Mouse (Mus musculus) liver, embryonic 14.5 days (tissue): ENCODE measurements at regions not wholly inside any gene's neighbourhood (a gene's known extent, or its start where the extent isn't known, plus 50 kb on each side); places are given as distances from the start of the nearest gene placed in this dataset.

Experiments used
- ATAC-seq: fragments of 200-750 bp; cut with Nextera tagmentation; 2 replicates; pipeline ENCODE4 v1.8.0; 2017; ENCODE audit warnings: moderate number of reproducible peaks, mild to moderate bottlenecking, moderate library complexity; ENCODE audit not compliant: insufficient read depth
- DNase-seq, 3 experiments: peaks; one replicate each; pipeline ENCODE4 v3.0.0-alpha.2; 2012 to 2013; ENCODE audit warnings: low read depth in 3 of 3, low spot score in 3 of 3
- H3K27ac ChIP-seq: fragments of 300-500 bp; sonication (generic); 2 replicates; pipeline ENCODE4 v1.5.1; 2014; ENCODE audit warnings: moderate library complexity, mild to moderate bottlenecking, control low read depth, inconsistent platforms
- H3K27me3 ChIP-seq: fragments of 300-500 bp; sonication (generic); 2 replicates; pipeline ENCODE4 v1.6.1; 2014; ENCODE audit warnings: mild to moderate bottlenecking, low read length, moderate library complexity; ENCODE audit not compliant: control insufficient read depth, insufficient read depth
- H3K36me3 ChIP-seq: fragments of 300-500 bp; sonication (generic); replicated peaks from 2 replicates; pipeline ENCODE4 v1.6.1; 2014; ENCODE audit warnings: low read depth; ENCODE audit not compliant: control insufficient read depth, insufficient read depth
- H3K4me1 ChIP-seq, 2 experiments: fragments of 200-500 bp in 1 of 2; fragments of 300-500 bp in 1 of 2; sonication (generic) in 1 of 2; replicated peaks; 2 replicates each; pipeline ENCODE4 v1.6.1; 2012 to 2014; ENCODE audit warnings: antibody characterized with exemption in 1 of 2, inconsistent platforms in 1 of 2, low read length in 1 of 2; ENCODE audit not compliant: control insufficient read depth in 2 of 2, insufficient read depth in 2 of 2
- H3K4me2 ChIP-seq: fragments of 300-500 bp; sonication (generic); 2 replicates; pipeline ENCODE4 v1.6.1; 2014; ENCODE audit warnings: low read depth, mild to moderate bottlenecking, control low read depth, moderate library complexity
- H3K4me3 ChIP-seq, 2 experiments: fragments of 200-500 bp in 1 of 2; fragments of 300-500 bp in 1 of 2; sonication (generic) in 1 of 2; 2 replicates each; pipeline ENCODE4 v1.5.1; 2012 to 2014; ENCODE audit warnings: low read depth in 2 of 2, low read length in 2 of 2, mild to moderate bottlenecking in 2 of 2, control low read depth in 1 of 2, inconsistent platforms in 1 of 2, moderate library complexity in 1 of 2; ENCODE audit not compliant: insufficient read depth in 1 of 2
- H3K9ac ChIP-seq: fragments of 300-500 bp; sonication (generic); replicated peaks from 2 replicates; pipeline ENCODE4 v1.6.1; 2014; ENCODE audit warnings: mild to moderate bottlenecking, control low read depth, moderate library complexity
- H3K9me3 ChIP-seq: fragments of 300-500 bp; sonication (generic); 2 replicates; pipeline ENCODE4 v1.6.1; 2016; ENCODE audit warnings: low read length, mixed read lengths; ENCODE audit not compliant: control insufficient read depth
- CTCF ChIP-seq: IDR thresholded peaks from 2 replicates; pipeline ENCODE4 v1.5.1; 2016; ENCODE audit warnings: antibody characterized with exemption, low read depth, control low read depth
- EP300 ChIP-seq: IDR thresholded peaks from 2 replicates; pipeline ENCODE4 v1.6.1; 2016; ENCODE audit warnings: antibody characterized with exemption, low read depth
- WGBS: fragments of 180-500 bp; shearing (Covaris S2); extraction: QIAGEN DNeasy Blood & Tissue Kit; methylation state at CpG from one replicate; pipeline ENCODE4 v1.1.7; 2014; ENCODE audit not compliant: insufficient replicate concordance; 5-methylcytosine and 5-hydroxymethylcytosine counted together

GRCm38 (mm10) chr7:36198091-36198700 lies 395.4 kb upstream of the Zfp507 start:
- 68% methylated on average over 16 of the region's 16 CpGs for WGBS
- Histone ChIP-seq H3K4me3 (no peak overlapping the region), H3K4me1 (no peaks in the 10 kb centered on the region), H3K27ac (no peak overlapping the region), H3K36me3 (no peaks in the 10 kb centered on the region), H3K27me3 (no peaks in the 10 kb centered on the region), H3K9me3 (no peaks in the 10 kb centered on the region), H3K9ac (no peak overlapping the region), H3K4me2 (no peak overlapping the region)
- TF ChIP-seq CTCF (no peak), EP300 (no peak)
- ATAC-seq, result no peak
- DNase-seq, result no peak

GRCm38 (mm10) chr7:36196154-36196720 lies 393.4 kb upstream of the Zfp507 start:
- no peak overlapping the region for H3K9ac ChIP-seq
- no peak for ATAC-seq
- DNase-seq, result no peak
- no peak overlapping the region for H3K27ac ChIP-seq
- H3K36me3 ChIP-seq, result no peaks in the 10 kb centered on the region
- WGBS, result 76% methylated on average over 18 of the region's 18 CpGs
- no peaks in the 10 kb centered on the region for H3K4me1 ChIP-seq
- no peaks in the 10 kb centered on the region for H3K9me3 ChIP-seq
- H3K27me3 ChIP-seq, result no peaks in the 10 kb centered on the region
- H3K4me3 ChIP-seq, result no peak overlapping the region
- H3K4me2 ChIP-seq, result no peak overlapping the region
- TF ChIP-seq CTCF (no peak), EP300 (no peak)

DNA sequence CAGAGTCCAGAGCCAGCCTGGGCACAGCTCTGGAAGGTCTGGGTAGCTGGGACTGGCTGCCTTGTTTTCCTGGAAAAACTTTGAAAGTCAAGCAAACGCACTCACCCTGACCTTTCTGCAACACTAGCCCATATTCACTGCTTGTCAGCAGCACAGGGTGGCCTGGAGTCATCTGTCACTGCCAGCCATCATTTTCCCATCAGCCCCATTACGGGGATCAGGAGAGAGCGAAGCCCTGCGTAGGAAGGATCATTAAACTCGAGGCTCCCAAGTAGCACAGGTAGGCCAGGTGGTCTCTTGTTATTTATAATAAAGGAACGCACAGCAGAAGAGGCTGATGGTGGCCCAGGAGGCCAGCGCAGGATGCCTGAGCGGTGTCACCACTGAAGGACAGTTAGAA lies 389.8 kb upstream of the Zfp507 start:
- no peak overlapping the region for H3K4me2 ChIP-seq
- H3K4me1 ChIP-seq, result no peaks in the 10 kb centered on the region
- TF ChIP-seq EP300 (no peak), CTCF (no peak)
- ATAC-seq (no peak), DNase-seq (no peak)
- H3K4me3 ChIP-seq, result no peak overlapping the region
- H3K9me3 ChIP-seq, result no peaks in the 10 kb centered on the region
- 62% methylated on average over 8 of the region's 8 CpGs for WGBS
- H3K27ac ChIP-seq, result no peak overlapping the region
- no peaks in the 10 kb centered on the region for H3K27me3 ChIP-seq
- no peak overlapping the region for H3K9ac ChIP-seq
- H3K36me3 ChIP-seq, result no peaks in the 10 kb centered on the region

DNA sequence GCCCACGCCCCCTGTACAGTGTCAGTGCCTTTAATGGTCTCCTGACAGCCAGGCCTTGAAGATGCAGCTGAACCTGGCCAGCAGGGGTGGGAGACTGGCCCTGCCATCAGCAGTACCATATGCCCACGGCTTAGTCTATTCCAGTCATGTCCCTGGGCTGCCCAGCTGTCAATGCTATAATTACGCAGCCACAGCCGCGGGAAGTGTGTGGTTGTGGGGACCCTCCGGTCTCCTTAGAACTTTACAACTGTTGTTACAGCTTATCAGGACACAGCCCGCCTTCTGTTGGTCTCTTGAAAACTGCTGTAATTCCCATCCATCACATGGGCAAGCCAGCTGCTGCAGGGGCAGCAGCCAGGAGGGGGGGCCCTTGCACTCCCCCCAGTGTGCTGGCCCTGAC lies 375.1 kb upstream of the Zfp507 start:
- Histone ChIP-seq H3K9ac (no peak overlapping the region), H3K27me3 (no peaks in the 10 kb centered on the region), H3K36me3 (no peaks in the 10 kb centered on the region), H3K9me3 (no peaks in the 10 kb centered on the region), H3K4me1 (no peaks in the 10 kb centered on the region), H3K27ac (no peak overlapping the region), H3K4me2 (no peak overlapping the region), H3K4me3 (no peak overlapping the region)
- TF ChIP-seq EP300 (no peak), CTCF (no peak)
- ATAC-seq (no peak), DNase-seq (no peak)
- 34% methylated on average over 7 of the region's 7 CpGs for WGBS

DNA sequence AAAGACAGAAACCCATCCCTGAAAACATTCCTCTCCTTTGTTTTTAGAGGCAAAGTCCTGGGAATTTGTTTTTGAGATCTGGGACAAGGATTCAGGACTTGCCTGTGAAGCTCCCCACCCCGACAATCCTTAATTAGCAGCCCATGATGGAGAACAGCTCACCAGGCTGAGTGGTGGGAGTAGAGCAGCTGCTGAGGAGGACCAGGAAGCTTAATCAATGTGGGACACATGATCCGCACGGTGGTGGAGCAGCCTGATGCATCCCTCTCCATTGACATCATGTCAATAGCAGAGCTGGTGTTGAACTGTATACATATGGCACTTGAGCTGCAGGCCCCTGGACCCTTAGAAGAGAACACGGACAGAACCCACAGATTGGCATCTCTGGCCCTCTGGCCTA lies 372.5 kb upstream of the Zfp507 start:
- Histone ChIP-seq H3K9me3 (no peaks in the 10 kb centered on the region), H3K4me3 (no peak overlapping the region), H3K27me3 (no peaks in the 10 kb centered on the region), H3K36me3 (no peaks in the 10 kb centered on the region), H3K9ac (no peak overlapping the region), H3K27ac (no peak overlapping the region), H3K4me2 (no peak overlapping the region), H3K4me1 (no peaks in the 10 kb centered on the region)
- ATAC-seq, result no peak
- TF ChIP-seq CTCF, result no peak
- no peak for TF ChIP-seq EP300
- DNase-seq, result no peak
- WGBS, result 55% methylated on average over 4 of the region's 4 CpGs
